Mouse (Mus musculus): Measurements from ENCODE around the gene Palmd.

- TF ChIP-seq CTCF (IDR thresholded peaks at IDR 0.05; ENCODE audit: low read depth) = no peak
- TF ChIP-seq EP300 (IDR thresholded peaks at IDR 0.05; ENCODE audit: low read depth) = no peak
These were observed 31.7 kb downstream of the Palmd start for GRCm38 (mm10) chr3:116936934-116937691.
